Mouse (Mus musculus) urinary bladder, adult 18-20 months (tissue): ENCODE data around the gene Abr.

Experiments
- DNase-seq, 2 experiments: peaks; one replicate each; pipeline ENCODE4 v3.0.0; 2022; ENCODE audit warnings: low spot score in 2 of 2, mixed read lengths in 2 of 2

Abr gene

DNA sequence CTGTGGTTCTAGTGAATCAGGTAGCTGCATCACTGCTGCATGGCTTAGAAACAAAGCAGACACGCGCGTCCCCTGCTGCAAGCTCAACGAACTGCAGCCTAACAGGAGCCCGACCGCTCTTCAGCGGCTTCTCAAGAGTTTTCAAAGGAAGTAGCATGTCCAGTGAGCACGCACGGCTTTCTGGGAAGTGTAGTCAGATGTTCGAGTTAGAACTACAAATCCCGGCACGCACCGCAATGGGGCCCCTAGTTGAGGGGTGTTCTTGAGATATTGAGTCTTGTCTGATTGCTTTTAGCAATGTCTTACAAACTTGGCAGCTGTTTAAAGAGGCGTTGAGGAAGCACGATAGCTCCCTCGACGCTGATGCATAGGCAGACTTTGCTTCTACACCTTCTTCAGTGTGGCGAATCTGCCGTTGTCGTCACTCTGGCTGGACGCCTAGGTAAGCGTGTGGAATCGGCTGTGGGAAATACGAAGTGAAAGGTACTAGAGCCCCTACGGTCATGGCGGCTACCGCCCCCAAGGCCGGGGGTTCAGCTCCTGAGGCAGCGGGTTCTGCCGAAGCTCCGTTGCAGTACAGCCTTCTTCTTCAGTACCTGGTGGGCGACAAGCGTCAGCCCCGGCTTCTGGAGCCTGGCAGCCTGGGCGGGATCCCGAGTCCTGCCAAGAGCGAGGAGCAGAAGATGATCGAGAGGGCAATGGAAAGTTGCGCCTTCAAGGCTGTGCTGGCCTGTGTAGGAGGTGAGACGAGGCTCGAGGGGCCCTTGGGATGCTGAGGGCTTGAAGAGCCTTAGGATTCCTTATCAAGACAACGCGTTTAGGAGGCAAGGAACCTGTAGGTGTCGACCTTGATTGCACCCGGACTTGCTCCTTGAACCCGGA, 215.2 kb downstream of the Abr start, which contains the start of gene Timm22:
Gene Timm22 (plus strand): TSS at position 251 of the 882 bp plus-strand sequence.
- DNase-seq, result peak; percentile 91 to 98

DNA sequence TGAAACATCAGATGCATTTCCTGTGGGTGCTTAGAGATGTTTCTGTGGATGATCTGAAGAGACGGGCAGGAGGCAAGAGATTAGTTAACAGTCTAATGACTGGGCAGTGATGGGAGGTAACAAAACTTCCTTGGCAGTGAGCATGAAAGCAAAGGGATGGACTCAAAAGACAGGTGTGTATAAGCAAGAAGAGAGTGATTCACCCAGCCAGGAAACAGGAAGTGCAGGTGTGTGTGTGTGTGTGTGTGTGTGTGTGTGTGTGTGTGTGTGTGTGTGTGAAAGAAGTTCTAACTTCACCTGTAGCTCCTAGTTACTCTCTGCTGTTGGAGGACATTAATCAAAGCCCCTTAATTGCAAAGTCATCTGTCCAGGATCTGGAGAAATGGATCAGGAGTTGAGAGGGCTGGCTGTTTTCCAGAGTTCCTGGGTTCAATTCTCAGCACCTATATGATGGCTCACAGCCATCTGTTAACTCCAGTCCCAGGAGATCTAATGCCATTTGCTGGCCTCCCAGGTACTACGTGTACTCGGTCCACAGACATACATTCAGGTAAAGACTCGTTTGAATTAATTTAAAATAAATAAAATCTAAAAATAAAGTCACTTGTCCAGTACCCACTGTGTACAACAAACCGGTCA, 216.4 kb downstream of the Abr start:
- DNase-seq, result no peak

DNA sequence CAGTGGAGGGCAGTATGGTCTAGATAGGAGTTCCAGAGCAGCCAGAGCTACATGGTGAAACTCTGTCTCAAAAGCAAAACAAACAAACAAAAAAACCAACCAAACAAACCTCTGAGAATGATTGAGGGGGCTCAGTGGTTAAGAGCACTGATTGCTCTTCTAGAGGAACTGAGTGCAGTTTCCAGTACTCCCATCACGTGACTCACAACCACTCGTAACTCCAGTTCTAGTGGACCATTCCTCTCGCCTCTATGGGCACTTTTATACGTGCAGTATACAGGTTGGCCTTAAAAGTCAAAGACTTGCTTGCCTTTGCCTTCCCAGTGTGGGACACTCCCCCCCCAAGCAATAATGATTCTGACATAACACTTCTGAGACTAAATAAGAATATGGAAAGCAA, 217.0 kb downstream of the Abr start:
- DNase-seq, result no peak

DNA sequence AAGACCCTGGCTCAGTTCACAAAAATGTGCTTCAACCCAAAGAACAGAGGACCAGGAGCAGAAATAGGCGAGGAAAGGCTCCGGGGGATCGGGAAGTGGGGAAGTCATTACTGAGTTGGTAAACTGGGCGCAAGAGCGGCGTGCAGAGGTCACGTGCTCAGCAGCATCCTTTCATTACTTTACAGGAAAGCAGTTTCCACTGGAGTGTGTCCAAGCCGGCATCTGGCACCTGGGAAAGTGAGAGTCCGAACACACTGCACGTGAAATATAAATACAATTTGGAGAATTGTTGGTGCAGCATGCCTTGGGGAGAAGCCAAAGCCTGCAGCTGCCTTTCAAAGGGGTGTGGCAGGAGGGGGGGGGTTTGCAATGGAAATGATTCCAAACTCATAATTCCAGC, 220.7 kb downstream of the Abr start:
- DNase-seq, result no peak

DNA sequence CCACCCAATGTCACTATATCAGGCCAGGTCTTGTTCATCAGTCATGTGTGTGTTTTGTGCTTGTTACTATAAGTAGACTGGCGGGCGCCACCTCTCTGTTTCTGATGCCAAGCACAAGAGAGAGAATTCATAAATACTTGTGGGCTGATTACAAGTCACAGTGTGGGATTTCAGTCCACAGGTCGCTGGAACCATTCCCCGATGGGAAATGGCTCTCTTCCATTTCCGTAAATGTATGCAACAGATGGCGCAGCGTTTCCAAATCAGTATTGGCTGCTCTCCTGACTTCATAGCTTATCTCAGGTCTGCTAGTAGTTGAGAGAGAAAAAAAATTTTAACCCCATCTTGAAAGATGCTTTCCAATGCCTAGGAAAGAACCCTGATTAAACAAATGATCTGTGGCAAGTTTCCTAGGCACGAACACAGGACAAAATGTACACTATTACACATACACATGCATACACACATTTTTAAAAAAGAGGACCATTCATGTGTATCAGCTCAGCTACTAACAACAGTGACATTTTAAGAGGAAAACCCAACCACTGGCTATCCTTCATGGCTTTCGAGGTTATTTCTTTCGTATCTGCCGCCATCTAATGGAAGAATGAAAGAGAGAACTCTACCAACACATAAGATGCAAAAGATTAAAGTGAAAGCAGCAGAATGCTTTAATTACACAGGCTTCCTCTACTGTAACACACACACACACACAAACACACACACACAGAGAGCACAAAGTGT, 222.4 kb downstream of the Abr start:
- DNase-seq, result peak in 1 of 2 experiments; percentile 50

DNA sequence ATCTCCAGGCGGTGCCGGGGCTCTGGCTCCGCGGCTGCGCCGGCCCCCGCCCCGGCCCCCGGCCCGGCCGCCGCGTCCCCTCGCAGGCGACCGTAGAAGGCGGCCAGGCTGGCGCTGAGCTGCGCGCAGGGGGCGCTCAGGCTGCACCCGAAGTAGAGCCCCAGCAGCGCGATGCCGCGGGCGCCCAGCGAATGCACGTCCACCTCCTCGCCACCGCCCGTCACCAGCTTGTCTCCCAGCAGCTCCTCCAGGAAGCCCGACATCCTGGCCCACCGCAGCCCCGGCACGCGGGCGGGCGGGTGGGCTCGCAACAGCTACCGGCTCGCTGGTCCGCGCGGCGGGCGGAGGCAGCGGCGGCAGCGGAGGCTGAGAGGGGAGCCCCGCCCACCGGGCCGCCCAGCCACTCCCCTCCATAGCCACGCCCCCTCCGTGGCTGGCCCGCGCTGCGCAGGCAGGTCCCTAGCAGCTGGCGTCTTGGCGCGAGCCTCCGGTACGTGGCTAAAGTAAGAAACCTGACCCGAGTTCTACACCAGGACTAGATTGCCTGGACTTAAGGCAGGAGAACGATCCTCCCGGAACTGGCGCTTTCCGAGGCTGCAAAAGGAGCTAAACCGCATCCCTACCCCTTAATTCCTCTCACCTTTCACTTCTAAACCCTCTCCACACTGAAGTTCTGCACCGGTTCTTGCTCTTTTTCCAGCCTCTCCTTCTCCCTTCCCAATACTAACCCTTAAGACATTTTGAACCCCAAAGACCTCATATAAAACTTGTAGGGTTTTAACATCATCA, 223.1 kb downstream of the Abr start, which contains the start of gene Nxn:
Gene Nxn (minus strand): TSS at position 343 of the 789 bp plus-strand sequence.
- peak; percentile 90 to 95 for DNase-seq

DNA sequence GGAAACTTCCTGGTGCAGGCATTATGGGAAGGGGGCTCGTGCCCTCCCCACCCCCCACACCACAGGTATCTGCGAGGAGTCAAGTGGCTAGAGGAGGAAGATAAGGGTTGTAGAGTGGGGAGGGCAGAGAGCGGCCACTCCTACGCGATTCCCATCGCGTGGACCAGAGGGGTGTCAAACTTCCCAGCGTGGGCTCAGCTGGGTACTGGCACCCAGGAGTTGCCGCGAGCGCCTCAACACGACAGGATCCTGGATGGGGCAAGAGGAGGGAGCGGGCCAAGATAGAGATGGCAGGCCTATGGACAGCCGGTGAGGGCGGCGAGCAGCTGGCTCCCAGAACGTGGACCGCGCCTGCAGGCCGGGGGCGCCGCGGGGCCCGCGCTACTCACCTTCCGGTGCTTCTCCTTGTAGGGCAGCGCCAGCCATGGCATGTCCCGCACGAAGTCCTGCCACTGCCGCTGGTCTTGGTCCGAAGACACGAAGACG, 223.8 kb downstream of the Abr start:
- DNase-seq, result peak in 1 of 2 experiments; percentile 17

DNA sequence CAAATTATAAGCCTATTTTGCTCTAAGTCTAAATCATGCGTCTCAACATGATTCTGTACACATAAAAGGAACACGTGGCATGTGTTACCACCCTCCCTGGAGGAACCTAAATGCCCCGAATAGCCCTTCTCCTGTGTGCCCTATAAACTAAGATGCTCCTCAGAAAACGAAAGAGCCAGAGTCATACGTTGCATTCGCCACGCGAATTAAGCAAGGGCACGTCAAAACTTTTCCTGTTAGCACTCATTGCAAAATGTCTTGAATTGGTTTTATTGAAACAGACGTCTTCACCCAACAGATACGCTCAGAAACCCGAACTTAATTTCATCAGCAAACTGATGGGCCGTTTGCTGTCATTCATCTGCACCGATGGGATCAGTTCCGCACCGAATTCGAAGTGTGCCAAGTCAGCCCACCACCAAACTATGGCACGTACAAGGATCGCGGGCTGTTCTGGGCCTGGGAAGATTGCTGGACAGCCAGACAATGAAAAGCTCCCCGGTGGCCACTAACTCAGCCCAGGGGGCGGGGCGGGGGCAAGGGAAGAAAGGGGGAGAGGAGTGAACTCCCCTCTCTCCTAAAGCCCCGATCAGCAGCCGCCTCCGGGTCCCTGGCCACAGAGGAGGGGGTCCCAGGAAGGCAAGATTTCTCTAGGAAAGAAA, 224.3 kb downstream of the Abr start:
- DNase-seq, result peak in 1 of 2 experiments; percentile 41

DNA sequence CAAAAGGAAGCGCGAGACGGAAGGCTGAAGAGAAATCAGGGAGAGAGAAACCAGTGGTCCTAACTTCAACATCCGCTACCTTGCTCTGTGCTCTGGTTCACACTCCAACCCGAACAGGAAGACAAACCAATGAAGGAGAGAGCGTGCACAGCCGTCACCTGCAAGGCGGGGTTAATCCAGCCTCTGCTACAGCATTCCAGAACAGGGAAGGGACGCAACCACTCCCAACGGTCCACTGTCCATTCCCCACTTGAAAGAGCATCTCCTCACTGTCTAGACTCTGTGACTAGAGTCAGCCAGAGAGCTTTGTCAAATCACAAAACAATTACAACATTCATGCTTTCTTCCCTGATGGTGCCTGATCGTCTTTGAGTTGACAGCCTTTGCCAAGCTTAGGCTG, 229.1 kb downstream of the Abr start:
- DNase-seq, result no peak

DNA sequence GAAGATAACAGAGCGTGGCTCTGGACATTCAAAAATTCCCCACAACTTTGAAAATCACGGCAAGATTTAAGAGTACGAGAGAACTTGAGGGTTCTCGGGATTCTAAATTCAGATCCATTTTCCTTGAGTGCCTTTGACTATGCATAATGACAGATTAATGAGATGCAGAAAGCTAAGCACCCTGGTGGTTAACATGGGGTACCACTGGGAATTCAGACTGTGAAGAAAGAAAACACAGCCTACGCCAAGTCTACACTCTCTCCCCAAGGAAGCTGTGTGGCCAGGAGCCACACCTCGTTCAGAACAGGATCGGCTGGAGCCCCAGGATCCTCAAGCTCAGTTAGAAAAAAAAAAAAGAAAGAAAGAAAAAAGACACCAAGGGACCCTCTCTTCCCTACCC, 229.6 kb downstream of the Abr start:
- no peak for DNase-seq

DNA sequence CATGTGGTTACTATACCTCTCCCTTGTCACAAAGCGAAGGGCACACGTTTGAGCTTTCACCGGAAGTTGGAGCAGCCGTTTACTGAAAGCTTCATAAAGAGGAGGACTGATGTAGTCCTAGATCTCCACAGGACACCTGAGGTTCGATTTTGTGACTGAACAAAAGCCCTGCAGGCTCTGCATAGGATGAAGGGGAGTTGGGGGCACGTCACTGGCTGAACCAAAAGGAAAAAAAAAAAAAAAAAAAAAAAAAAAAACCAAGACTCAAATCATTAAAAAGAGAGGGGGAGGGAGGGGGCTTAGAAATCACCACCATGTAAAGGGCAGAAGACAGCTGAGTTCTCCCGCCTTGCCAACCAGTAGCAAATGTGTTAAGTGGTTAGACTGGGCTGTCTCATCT, 233.4 kb downstream of the Abr start:
- DNase-seq, result no peak

DNA sequence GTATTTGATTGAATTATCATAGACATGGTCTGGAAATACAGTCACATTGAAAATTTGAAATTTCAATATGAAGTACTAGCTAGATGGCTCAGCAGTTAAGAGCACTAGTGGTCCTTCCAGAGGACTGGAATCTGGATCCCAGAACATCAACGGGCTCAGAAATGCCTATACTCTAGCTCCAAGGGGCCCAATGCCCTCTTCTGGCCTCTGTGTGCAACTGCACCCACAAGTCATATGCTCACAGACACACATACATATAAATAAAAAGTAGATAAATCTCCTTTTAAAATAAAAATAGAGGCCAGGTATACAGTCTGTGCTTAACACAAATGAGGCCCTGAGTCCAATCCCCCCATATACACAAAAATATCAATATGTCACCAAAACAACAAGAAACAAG, 235.0 kb downstream of the Abr start:
- DNase-seq, result no peak

DNA sequence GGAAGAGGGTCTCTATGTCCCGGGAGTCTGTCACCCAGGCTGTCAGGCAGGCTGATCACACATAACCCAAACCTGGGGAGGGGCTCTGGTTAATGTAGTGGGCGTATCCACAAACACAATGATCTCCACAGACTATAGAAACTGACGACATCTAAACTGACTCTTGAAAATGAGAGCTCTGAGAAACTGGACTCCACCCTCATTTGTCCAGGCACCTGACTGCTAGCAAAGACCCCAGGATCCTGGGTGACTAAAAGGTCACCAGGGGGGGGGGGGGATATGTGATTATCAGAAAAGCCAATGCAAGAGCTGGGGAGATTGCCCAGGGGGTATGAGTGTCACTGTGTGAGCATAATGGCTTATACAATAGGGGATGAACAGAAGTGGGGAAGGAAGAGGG, 236.4 kb downstream of the Abr start:
- DNase-seq, result no peak

DNA sequence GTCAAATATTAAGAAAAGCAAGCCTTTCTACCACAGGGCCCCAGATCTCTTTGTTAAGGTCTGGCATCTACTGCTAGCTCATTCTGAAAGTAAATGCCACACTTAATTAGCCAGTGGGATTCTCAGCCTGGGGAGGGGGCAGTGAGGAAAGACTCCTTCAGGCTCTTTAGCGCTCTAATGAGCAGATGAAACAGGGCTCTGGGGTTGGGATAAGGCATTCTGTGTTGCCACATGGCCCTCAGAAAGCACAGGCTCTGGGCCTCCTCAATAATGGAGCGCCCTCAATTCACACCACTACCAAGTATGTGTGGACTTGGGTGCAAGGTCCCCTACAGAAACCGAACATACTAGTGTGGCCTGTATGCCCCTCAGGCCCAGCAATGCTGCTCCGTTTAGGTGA, 237.1 kb downstream of the Abr start:
- no peak for DNase-seq

DNA sequence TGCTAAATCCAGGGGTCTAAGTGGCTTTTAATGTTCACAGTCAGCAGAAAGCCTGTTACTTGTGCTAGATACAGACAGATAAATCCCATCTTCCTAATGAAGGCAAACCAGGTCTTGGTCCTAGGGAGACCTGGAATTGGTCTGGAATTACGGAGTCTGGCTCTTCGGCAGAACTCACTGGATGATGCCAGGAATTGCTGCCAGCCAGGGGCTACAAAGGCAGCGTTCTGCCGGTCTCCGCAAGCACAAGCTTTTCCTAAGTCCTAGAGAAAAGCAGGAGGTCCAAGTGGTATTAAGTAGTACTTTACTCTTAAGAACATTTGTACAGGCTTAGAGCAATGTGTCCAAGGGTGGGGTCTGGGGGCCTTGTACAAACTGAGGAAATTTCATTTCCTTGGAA, 237.8 kb downstream of the Abr start:
- no peak for DNase-seq

DNA sequence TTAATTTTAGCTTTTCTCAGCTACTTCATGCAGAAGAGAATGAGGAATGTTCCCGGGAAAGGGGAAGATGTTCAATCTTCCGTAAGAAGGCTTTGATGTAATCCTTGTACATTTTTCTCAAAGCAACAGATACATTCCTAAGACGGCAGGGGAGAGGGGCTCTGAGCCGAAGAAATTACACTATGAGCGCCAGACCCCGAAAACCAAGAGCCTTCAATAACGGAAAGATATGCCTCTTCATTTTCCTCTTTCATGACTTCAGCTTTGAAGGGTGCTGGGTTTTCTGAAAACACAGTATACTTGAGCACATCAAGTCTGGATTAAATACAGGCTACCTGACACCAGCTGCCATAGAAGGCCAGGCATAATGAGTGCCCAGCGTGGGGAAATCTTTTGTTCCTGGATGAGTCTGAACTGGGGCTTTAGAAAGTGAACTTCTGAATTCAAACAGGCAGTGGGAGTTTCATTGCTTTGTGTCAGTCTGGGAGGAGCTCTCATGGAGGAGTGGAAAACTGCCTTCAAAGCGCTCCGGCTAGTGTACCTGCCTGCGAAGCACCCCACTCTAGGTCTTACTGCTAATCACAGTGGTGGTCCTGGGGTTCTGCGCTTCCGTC, 239.3 kb downstream of the Abr start:
- DNase-seq, result no peak

DNA sequence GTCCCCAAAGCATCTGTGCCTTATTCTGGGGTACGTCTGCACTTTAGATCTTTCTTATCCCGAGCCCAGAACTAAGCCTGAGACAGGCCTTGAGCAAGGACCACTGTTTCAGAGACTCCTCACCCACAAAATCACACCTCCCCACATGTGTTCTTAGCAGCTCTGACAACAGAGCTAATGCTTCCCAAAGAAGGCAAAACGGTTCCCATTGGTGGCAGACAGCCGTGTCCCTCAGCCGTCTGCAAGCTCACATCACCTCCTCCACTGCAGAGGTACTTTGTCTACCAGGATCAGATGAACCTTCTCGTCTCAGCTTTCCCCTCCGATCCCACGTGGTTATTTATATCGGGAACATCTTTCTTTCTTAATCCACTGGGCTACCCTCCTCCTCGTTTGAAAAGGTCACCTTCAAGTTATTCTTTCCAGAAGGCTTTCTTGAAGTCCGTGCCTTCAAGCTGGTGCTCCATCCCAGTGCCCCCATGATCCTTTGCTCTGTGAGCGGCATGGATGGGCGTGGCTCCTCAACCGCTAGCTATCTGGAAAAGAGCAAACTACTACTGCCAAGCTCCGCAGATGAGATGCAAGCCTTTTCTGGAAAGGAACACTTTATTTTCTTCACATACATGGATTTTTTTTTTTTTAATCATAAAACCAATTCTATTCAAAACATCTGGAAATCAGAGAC, 240.8 kb downstream of the Abr start:
- DNase-seq, result no peak

DNA sequence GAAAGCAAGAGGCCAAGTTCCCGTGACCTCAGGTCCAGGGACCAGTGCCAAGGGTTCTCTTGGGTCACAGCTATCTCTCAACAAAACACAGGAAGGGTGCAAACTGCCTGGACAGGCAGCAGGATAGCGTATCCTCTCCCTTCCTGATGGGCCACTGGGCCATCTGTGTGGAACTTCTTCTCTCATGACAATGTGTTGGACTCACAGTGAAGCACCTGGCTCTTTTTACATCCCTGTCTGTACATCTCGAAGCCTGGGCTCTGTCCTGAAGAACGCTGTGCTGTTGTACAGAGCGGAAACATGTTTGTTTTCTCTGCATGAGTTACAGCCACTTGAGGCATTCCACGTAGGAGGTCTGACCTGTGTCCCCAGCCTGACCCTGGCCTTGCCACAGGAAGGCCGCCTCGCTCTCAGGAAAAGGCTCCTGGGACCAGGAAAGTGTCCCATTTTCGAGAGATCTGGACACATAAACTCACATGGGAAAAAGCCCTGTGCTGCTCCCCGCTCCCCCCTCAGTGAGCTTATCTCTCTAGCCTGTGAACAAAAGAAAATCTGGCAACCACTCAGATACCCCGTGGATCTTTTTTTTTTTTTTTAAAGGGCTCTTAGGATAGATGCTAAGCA, 242.1 kb downstream of the Abr start:
- DNase-seq, result no peak

DNA sequence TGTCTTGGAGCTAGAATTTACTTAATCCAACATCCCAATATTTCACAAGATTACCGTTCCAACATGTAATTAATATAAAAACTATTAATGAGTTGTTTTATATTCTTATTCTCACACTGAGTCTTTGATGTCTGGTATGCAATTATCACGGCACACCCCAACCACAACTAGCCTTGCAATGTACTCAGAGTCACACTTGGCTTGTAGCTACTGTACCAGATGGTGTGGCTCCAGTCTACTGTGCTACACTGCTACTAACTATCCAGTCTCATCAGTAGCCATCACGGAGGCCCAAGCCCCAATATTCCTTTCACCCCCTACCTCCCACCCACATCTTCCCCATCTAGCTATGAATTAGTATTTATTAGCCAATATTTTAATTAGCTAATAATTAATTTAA, 245.7 kb downstream of the Abr start:
- no peak for DNase-seq
